Mouse (Mus musculus) hematopoietic multipotent progenitor cell, adult 10-12 weeks (in vitro differentiated cells): ENCODE data around the gene E130311K13Rik. TPM values are rescaled to one million over a fixed set of nuclear protein-coding genes. Genes with fewer than 3 reads are reported as not detected.

Experiments
- polyA plus RNA-seq: library from polyadenylated mRNA; stranded (reverse); fragments of >175 nt; gene quantifications from 2 replicates; pipeline ENCODE4 v1.2.3, GENCODE M21; 2012; ENCODE audit warnings: low replicate concordance

The E130311K13Rik gene
- polyA plus RNA-seq, result 3.5 and 7.4 TPM in 2 replicates

GRCm38 (mm10) chr3:63928878-63929859 is at the start of gene E130311K13Rik:
TSS of gene E130311K13Rik (minus strand) at chr3:63929472.

GRCm38 (mm10) chr3:63975955-63976908 is 47.0 kb upstream of the E130311K13Rik start, which contains the start of gene Gmps:
TSS of gene Gmps (plus strand) at chr3:63976106.

DNA sequence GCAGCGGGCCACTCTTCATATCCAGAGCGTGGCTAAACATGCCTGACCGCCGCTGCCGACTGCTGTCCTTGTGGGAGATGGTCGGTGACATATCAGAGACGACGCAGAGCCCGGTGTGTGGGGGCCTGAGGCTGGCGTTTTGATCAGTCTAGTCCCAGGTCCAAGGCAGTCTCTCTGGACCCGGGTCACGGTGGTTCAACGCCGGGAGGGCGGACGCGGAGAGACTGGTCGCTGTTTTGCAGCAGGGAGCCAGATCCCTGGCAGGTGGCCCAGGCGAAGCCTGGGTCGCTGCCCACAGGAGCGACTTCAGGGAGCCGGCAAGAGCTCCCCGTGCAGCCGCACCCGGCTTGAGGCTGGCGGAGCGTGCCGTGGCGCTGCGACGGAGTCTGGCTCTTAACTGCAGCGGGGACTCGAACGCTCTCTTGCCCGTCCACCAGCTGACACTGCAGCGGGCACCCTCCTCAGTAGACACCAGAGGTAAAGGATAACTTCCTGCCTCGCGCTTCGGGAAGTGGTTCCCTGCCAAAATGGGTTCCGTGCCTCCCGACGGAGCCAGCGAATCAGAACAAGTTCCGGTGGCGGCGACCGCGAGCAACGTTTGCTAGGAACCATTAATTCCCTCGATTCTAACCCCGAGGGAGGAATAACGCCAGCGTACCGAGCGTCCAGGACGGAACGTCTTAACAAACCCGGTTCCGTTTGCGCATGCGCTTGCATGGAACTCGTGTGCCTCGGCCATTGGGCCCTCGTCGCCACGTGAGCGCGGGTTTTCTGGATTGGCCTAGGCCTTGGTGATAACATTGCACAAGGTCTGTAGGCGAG is 35.0 kb upstream of the E130311K13Rik start, which contains the start of gene Slc33a1:
TSS of gene Slc33a1 (minus strand) at position 669 of the 822 bp plus-strand sequence.

GRCm38 (mm10) chr3:63899309-63899695 is 30.0 kb downstream of the E130311K13Rik start, which contains the start of gene Plch1:
TSS of gene Plch1 (minus strand) at chr3:63899472.

Other genes starting within 250 kb of the E130311K13Rik start
- not detected in 2 replicates for gene Plch1, start 30.0 kb downstream of the E130311K13Rik start, polyA plus RNA-seq
- gene Slc33a1, start 35.3 kb upstream of the E130311K13Rik start, polyA plus RNA-seq, result 20.0 and 36.4 TPM in 2 replicates
- gene Gmps, start 46.6 kb upstream of the E130311K13Rik start, polyA plus RNA-seq, result 0.43 and 1.3 TPM in 2 replicates
- not detected in 2 replicates for gene Vmn2r1, start 152.1 kb upstream of the E130311K13Rik start, polyA plus RNA-seq
- gene Vmn2r2, start 212.5 kb upstream of the E130311K13Rik start, polyA plus RNA-seq, result not detected in 2 replicates